Mouse (Mus musculus) heart, adult 2 months (tissue): ENCODE measurements at regions not wholly inside any gene's neighbourhood (a gene's known extent, or its start where the extent isn't known, plus 50 kb on each side); places are given as distances from the start of the nearest gene placed in this dataset.

Experiments used
- CTCF ChIP-seq: fragments of 200-600 bp; IDR thresholded peaks from 2 replicates; pipeline ENCODE4 v1.8.1; 2022; ENCODE audit warnings: antibody characterized with exemption, mild to moderate bottlenecking, moderate library complexity
- EP300 ChIP-seq: fragments of 200-500 bp; IDR thresholded peaks from 2 replicates; pipeline ENCODE4 v1.6.1; 2011; ENCODE audit warnings: low read depth, low read length, control low read depth; ENCODE audit not compliant: insufficient read depth
- POLR2A ChIP-seq: fragments of 200-500 bp; IDR thresholded peaks from 2 replicates; pipeline ENCODE4 v1.6.1; 2011; ENCODE audit warnings: mild to moderate bottlenecking, low read depth, low read length, control low read depth; ENCODE audit not compliant: insufficient read depth

DNA sequence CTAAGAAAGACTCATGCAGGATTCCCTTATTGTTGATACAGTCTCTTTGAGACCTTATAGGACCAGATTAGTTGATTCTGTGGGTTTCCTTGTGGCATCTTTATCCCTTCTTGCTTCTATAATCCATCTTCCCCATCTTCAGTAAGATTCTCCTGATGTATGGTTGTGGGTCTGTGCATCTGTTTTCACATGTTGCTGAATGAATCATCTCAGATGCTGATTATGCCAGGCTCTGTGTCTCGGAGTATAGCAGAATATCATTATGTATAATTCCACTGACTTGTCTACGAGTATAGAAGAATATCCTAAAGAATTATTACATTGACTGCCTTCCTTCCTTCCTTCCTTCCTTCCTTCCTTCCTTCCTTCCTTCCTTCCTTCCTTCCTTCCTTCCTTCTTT is 1087.8 kb upstream of the Gje1 start:
- TF ChIP-seq CTCF (no peak), POLR2A (no peak), EP300 (no peak)
